Mouse (Mus musculus) ES-E14 (cell line): ENCODE results near the gene Paqr9. TPM values are rescaled to one million over a fixed set of nuclear protein-coding genes. Genes with fewer than 3 reads are reported as not detected.

Experiments used
- DNase-seq: peaks from one replicate; pipeline ENCODE4 v3.0.0-alpha.2; 2013; ENCODE audit warnings: low read depth, low spot score
- H3K27ac ChIP-seq: 2 replicates; pipeline ENCODE4 v1.5.1; 2012; ENCODE audit warnings: low read depth, mild to moderate bottlenecking, low read length, moderate library complexity, mixed read lengths; ENCODE audit not compliant: poor library complexity, insufficient read depth, severe bottlenecking
- H3K36me3 ChIP-seq: 2 replicates; pipeline ENCODE4 v1.6.1; 2012; ENCODE audit warnings: mild to moderate bottlenecking, low read length, moderate library complexity, mixed read lengths; ENCODE audit not compliant: control insufficient read depth, poor library complexity, insufficient read depth, severe bottlenecking
- H3K4me1 ChIP-seq, 2 experiments: fragments of 150-350 bp in 1 of 2; sonication (generic) in 1 of 2; 2 replicates each; pipeline ENCODE4 v1.6.1; 2012; ENCODE audit warnings: low read length in 2 of 2, mild to moderate bottlenecking in 1 of 2, mixed read lengths in 1 of 2; ENCODE audit not compliant: control insufficient read depth in 2 of 2, insufficient read depth in 2 of 2, poor library complexity in 1 of 2
- H3K4me3 ChIP-seq, 2 experiments: fragments of 150-350 bp in 1 of 2; sonication (generic) in 1 of 2; 2 replicates each; pipeline ENCODE4 v1.5.1; 2012; ENCODE audit warnings: low read length in 2 of 2, low read depth in 1 of 2, mild to moderate bottlenecking in 1 of 2, mixed read lengths in 1 of 2; ENCODE audit not compliant: insufficient read depth in 1 of 2, poor library complexity in 1 of 2, severe bottlenecking in 1 of 2
- H3K9ac ChIP-seq: 2 replicates; pipeline ENCODE4 v1.6.1; 2012; ENCODE audit warnings: low read depth, mild to moderate bottlenecking, low read length, mixed read lengths; ENCODE audit not compliant: poor library complexity, insufficient read depth, severe bottlenecking
- H3K9me3 ChIP-seq: fragments of 150-350 bp; sonication (generic); 2 replicates; pipeline ENCODE4 v1.6.1; 2012; ENCODE audit warnings: low read depth, mild to moderate bottlenecking, low read length; ENCODE audit not compliant: control insufficient read depth, insufficient read depth
- CHD2 ChIP-seq: IDR thresholded peaks from 2 replicates; pipeline ENCODE4 v1.6.1; 2014; ENCODE audit warnings: mild to moderate bottlenecking, low read depth, low read length, inconsistent platforms
- HCFC1 ChIP-seq: IDR thresholded peaks from 2 replicates; pipeline ENCODE4 v1.6.1; 2012; ENCODE audit warnings: low read length, inconsistent platforms, borderline replicate concordance; ENCODE audit not compliant: insufficient read depth
- MAFK ChIP-seq: IDR thresholded peaks from 2 replicates; pipeline ENCODE4 v1.6.1; 2014; ENCODE audit warnings: mild to moderate bottlenecking, low read depth, low read length, inconsistent platforms; ENCODE audit not compliant: insufficient read depth
- ZC3H11A ChIP-seq: IDR thresholded peaks from 2 replicates; pipeline ENCODE4 v1.6.1; 2012; ENCODE audit warnings: low read depth, mild to moderate bottlenecking, inconsistent platforms, low read length, borderline replicate concordance
- ZNF384 ChIP-seq: IDR thresholded peaks from 2 replicates; pipeline ENCODE4 v1.6.1; 2012; ENCODE audit warnings: low read depth, low read length, inconsistent platforms
- in situ Hi-C, 2 experiments: fragments of 600-800 bp; cut with MboI; formaldehyde crosslinking; loops; one replicate each; pipeline ENCODE4 v1.15.1; 2025; ENCODE audit warnings: low sequenced_read_pairs in 2 of 2, inconsistent platforms in 1 of 2; ENCODE audit not compliant: unreplicated experiment in 2 of 2
- total RNA-seq: library from RNA; depleted of rRNA; stranded (reverse); fragments of 300-350 nt; gene quantifications from 2 replicates; pipeline ENCODE4 v1.2.3, GENCODE M21; 2012

The Paqr9 gene
- total RNA-seq, 1 experiment, result 0.58 TPM

- no peak overlapping the region for H3K27ac ChIP-seq
- in situ Hi-C loops, result no loop called here
- no peak overlapping the region for H3K4me3 ChIP-seq
- H3K36me3 ChIP-seq, result no peaks in the 10 kb centered on the region
- TF ChIP-seq HCFC1 (no peak), ZNF384 (no peak), CHD2 (no peak), ZC3H11A (no peak)
- DNase-seq, result no peak
- H3K4me1 ChIP-seq, result peaks cover 0 to 2% of the 10 kb centered on the region in 2 experiments; a peak in 1 of 4 replicates
- no peaks in the 10 kb centered on the region for H3K9me3 ChIP-seq
- no peak overlapping the region for H3K9ac ChIP-seq
These were observed 17.6 kb upstream of the Paqr9 start for GRCm38 (mm10) chr9:95541650-95542432.

GRCm38 (mm10) chr9:95542475-95542874 lies 17.0 kb upstream of the Paqr9 start:
- H3K9me3 ChIP-seq, result no peaks in the 10 kb centered on the region
- no peak overlapping the region for H3K9ac ChIP-seq
- peaks cover 0 to 2% of the 10 kb centered on the region in 2 experiments; a peak in 1 of 4 replicates for H3K4me1 ChIP-seq
- no peaks in the 10 kb centered on the region for H3K36me3 ChIP-seq
- no peak for DNase-seq
- no peak for TF ChIP-seq MAFK
- TF ChIP-seq HCFC1, result no peak
- TF ChIP-seq ZNF384, result no peak
- no peak for TF ChIP-seq CHD2
- TF ChIP-seq ZC3H11A, result no peak
- H3K4me3 ChIP-seq, result no peak overlapping the region
- in situ Hi-C loops, result no loop called here
- H3K27ac ChIP-seq, result no peak overlapping the region

GRCm38 (mm10) chr9:95544598-95544997 lies 14.9 kb upstream of the Paqr9 start:
- H3K9me3 ChIP-seq, result no peaks in the 10 kb centered on the region

DNA sequence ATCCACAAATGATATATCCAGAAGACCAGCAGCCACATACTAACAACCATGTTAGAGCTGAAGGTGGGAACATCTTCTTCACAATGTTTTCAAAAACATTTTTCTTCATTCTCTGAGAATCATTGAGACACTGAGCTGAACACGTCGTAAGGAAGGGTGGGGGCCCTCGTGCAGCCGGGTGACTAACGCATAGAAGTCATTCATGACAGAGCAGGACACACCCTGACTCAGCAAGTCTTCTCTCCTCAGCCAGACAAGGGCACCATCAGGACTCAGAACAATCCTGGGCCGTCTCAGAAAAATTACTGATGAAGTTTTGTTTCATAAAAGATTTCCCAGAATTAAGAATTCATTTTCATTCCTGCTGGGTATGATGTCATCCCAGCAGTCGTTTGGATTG lies 12.8 kb upstream of the Paqr9 start:
- Histone ChIP-seq H3K36me3 (no peaks in the 10 kb centered on the region), H3K9me3 (no peaks in the 10 kb centered on the region), H3K4me3 (no peak overlapping the region), H3K4me1 (no peaks in the 10 kb centered on the region; a peak in 1 of 4 replicates), H3K9ac (no peak overlapping the region), H3K27ac (no peak overlapping the region)
- TF ChIP-seq ZC3H11A (no peak), ZNF384 (no peak), MAFK (peak; percentile 86)
- in situ Hi-C loops, result no loop called here
- DNase-seq, result no peak

More at GRCm38 (mm10) chr9:95544598-95544997, 14.9 kb upstream of the Paqr9 start:
- Histone ChIP-seq H3K4me1 (peaks cover 0 to 2% of the 10 kb centered on the region in 2 experiments; a peak in 1 of 4 replicates), H3K9ac (no peak overlapping the region), H3K36me3 (no peaks in the 10 kb centered on the region), H3K27ac (no peak overlapping the region), H3K4me3 (no peak overlapping the region)
- TF ChIP-seq CHD2 (no peak), ZNF384 (no peak), MAFK (no peak), ZC3H11A (no peak), HCFC1 (no peak)
- DNase-seq, result no peak
- in situ Hi-C loops, result no loop called here
